Mouse (Mus musculus): Measurements from ENCODE around the gene BC117090. TPM values are rescaled to one million over a fixed set of nuclear protein-coding genes. Genes with fewer than 3 reads are reported as not detected.
"Not testable (repeated sequence)": the region's sequence is repeated elsewhere in the genome, so short reads cannot be mapped to it uniquely, and the experiment has no call there.

The BC117090 gene
- not detected for total RNA-seq (2021)

- DNase-seq, result no peak
Observed at GRCm38 (mm10) chr16:36334232-36334631, at the start of gene BC117090. Gene BC117090, minus strand, starts transcription at chr16:36334332.

- DNase-seq, result not testable (repeated sequence)
Observed at GRCm38 (mm10) chr16:36367648-36368047, 33.5 kb upstream of the BC117090 start, which contains the start of gene BC100530. Gene BC100530, minus strand, starts transcription at chr16:36367748.

- no peak for DNase-seq
Observed at GRCm38 (mm10) chr16:36337171-36337570, 3.0 kb upstream of the BC117090 start.

- no peak for DNase-seq
Observed at GRCm38 (mm10) chr16:36319286-36319685, 14.8 kb downstream of the BC117090 start.

GRCm38 (mm10) chr16:36316111-36316510, 18.0 kb downstream of the BC117090 start:
- not testable (repeated sequence) for DNase-seq

GRCm38 (mm10) chr16:36307631-36308030, 26.5 kb downstream of the BC117090 start:
- DNase-seq, result no peak

GRCm38 (mm10) chr16:36289140-36289539, 45.0 kb downstream of the BC117090 start:
- no peak for DNase-seq

- DNase-seq, result not testable (repeated sequence)
Observed at GRCm38 (mm10) chr16:36276796-36277195, 57.3 kb downstream of the BC117090 start, which contains the start of gene Stfa1. Gene Stfa1, plus strand, starts transcription at chr16:36276951.

Other genes with a start within 250 kb of the BC117090 start
- not detected for gene Csta1, start 203.1 kb downstream of the BC117090 start, total RNA-seq (2021)
- not detected for gene Stfa2l1, start 177.5 kb downstream of the BC117090 start, total RNA-seq (2021)
- not detected for gene Gm5483, start 150.1 kb downstream of the BC117090 start, total RNA-seq (2021)
- gene Gm5416, start 123.9 kb downstream of the BC117090 start, total RNA-seq (2021), result not detected
- not detected for gene 2010005H15Rik, start 112.9 kb downstream of the BC117090 start, total RNA-seq (2021)
- not detected for gene Stfa1, start 57.4 kb downstream of the BC117090 start, total RNA-seq (2021)
- not detected for gene BC100530, start 33.4 kb upstream of the BC117090 start, total RNA-seq (2021)
- not detected for gene Stfa2, start 74.1 kb upstream of the BC117090 start, total RNA-seq (2021)
- not detected for gene Stfa3, start 121.1 kb upstream of the BC117090 start, total RNA-seq (2021)
- gene Casr, start 227.8 kb upstream of the BC117090 start, total RNA-seq (2021), result 1 to 10 TPM; 1.3 to 2.0 TPM